In genomic region chr4:127167731-127168130, GRCm38 (mm10) we compare ENCODE assay signal across 7 mouse cellular contexts. TPM values are rescaled to one million over a fixed set of nuclear protein-coding genes. Genes with fewer than 3 reads are reported as not detected.
DNase-seq lines count a peak whose midpoint lies in the region; ATAC-seq and TF ChIP-seq lines count a peak whose summit lies in the region.

No protein-coding gene starts in this region.

- ATAC-seq in intestine, embryonic 14.5 days (replicated peaks; ENCODE audit: low FRiP score, low TSS enrichment, low read depth): no peak
- ATAC-seq in neural tube, embryonic 15.5 days (ENCODE audit: low FRiP score): no peak; the same call in 1 of the 2 replicates

- no peaks in the 10 kb centered on the region for H3K9me3 ChIP-seq in forebrain, embryonic 10.5 days
- no peaks in the 10 kb centered on the region for H3K9me3 ChIP-seq in intestine, embryonic 14.5 days (ENCODE audit: control insufficient read depth, low read length)
- no peaks in the 10 kb centered on the region for H3K9me3 ChIP-seq in neural tube, embryonic 15.5 days (replicated peaks)

- H3K36me3 ChIP-seq in forebrain, embryonic 10.5 days (replicated peaks): no peaks in the 10 kb centered on the region
- no peaks in the 10 kb centered on the region for H3K36me3 ChIP-seq in intestine, embryonic 14.5 days (ENCODE audit: control insufficient read depth, insufficient read depth, low read length)
- no peaks in the 10 kb centered on the region for H3K36me3 ChIP-seq in neural tube, embryonic 15.5 days

- DNase-seq in left cerebral cortex, adult 2 months (ENCODE audit: extremely low spot score in 1 of 2, low spot score in 2 of 2): no peak
- DNase-seq in left cerebral cortex, adult 8-10 months (ENCODE audit: low spot score in 2 of 2): no peak
- no peak for DNase-seq in forebrain, embryonic 10.5 days (ENCODE audit: extremely low spot score, low spot score)
- no peak for DNase-seq in intestine, embryonic 14.5 days (ENCODE audit: low spot score)
- DNase-seq in gastrocnemius, adult 8-10 months (ENCODE audit: low spot score in 2 of 2): no peak
- DNase-seq in right cerebral cortex, postnatal 36 days (ENCODE audit: low spot score in 2 of 2): no peak

- peak overlapping the region; percentile 99 for H3K4me2 ChIP-seq in intestine, embryonic 14.5 days (ENCODE audit: low read length)
- peak overlapping the region; percentile 91 for H3K4me2 ChIP-seq in neural tube, embryonic 15.5 days

- no peak overlapping the region for H3K9ac ChIP-seq in intestine, embryonic 14.5 days (ENCODE audit: low read length)
- peak overlapping the region; percentile 96 for H3K9ac ChIP-seq in neural tube, embryonic 15.5 days (replicated peaks)

- peaks cover 66% of the 10 kb centered on the region for H3K27me3 ChIP-seq in forebrain, embryonic 10.5 days (ENCODE audit: poor library complexity, severe bottlenecking)
- H3K27me3 ChIP-seq in intestine, embryonic 14.5 days (replicated peaks; ENCODE audit: control insufficient read depth, insufficient read depth, low read length): peaks cover 59% of the 10 kb centered on the region
- 0 out of 2 replicates have a peak, but pooled peaks cover 6% of the 10 kb centered on the region for H3K27me3 ChIP-seq in neural tube, embryonic 15.5 days (replicated peaks)

- TF ChIP-seq CTCF in left cerebral cortex, adult 2 months (IDR thresholded peaks at IDR 0.05): no peak

- intact Hi-C loops in left cerebral cortex, adult 2 months (cut with DNase I): loop anchor here (2.0 to 5.0 kb wide), 2 partner anchors 40 to 91 kb away; partner anchors contain the start of gene Zmym6

- peaks cover 26% of the 10 kb centered on the region for H3K4me1 ChIP-seq in forebrain, embryonic 10.5 days
- H3K4me1 ChIP-seq in intestine, embryonic 14.5 days (replicated peaks; ENCODE audit: control insufficient read depth, insufficient read depth, low read length): no peaks in the 10 kb centered on the region; the same call in 1 of the 2 replicates
- peaks cover 40% of the 10 kb centered on the region for H3K4me1 ChIP-seq in neural tube, embryonic 15.5 days

- WGBS in forebrain, embryonic 10.5 days: 20% methylated on average over 8 of the region's 8 CpGs
- WGBS in intestine, embryonic 14.5 days: 18% methylated on average over 8 of the region's 8 CpGs
- 15% methylated on average over 8 of the region's 8 CpGs for WGBS in neural tube, embryonic 15.5 days

- peak overlapping the region; percentile 99 for H3K27ac ChIP-seq in left cerebral cortex, adult 2 months
- no peak overlapping the region for H3K27ac ChIP-seq in forebrain, embryonic 10.5 days
- no peak overlapping the region for H3K27ac ChIP-seq in intestine, embryonic 14.5 days (ENCODE audit: low read depth)
- H3K27ac ChIP-seq in neural tube, embryonic 15.5 days (replicated peaks): peak overlapping the region; percentile 88

- peak overlapping the region; percentile 77 for H3K4me3 ChIP-seq in left cerebral cortex, adult 2 months
- peak overlapping the region; percentile 88 for H3K4me3 ChIP-seq in forebrain, embryonic 10.5 days
- no peak overlapping the region for H3K4me3 ChIP-seq in intestine, embryonic 14.5 days (ENCODE audit: low read depth, low read length)
- peak overlapping the region; percentile 89 for H3K4me3 ChIP-seq in neural tube, embryonic 15.5 days (replicated peaks)

RNA-seq across cellular contexts. Expression of gene Dlgap3, which starts 1.3 kb away (rescaled TPM):
- 100 to 1,000 TPM; 372 to 403 TPM for total RNA-seq in left cerebral cortex, adult 2 months (2021)
- total RNA-seq in left cerebral cortex, adult 8-10 months (2022): 100 to 1,000 TPM; 313 to 384 (median 344) TPM
- polyA plus RNA-seq in forebrain, embryonic 10.5 days (2016; fragmentation: Nextera tagmentation; extraction: Ambion mirVana): 1.0 and 1.2 TPM in 2 replicates
- polyA plus RNA-seq in intestine, embryonic 14.5 days (2014; fragmentation: Nextera tagmentation; extraction: Ambion mirVana): 1.5 and 1.6 TPM in 2 replicates
- 20.9 and 25.1 TPM in 2 replicates for polyA plus RNA-seq in neural tube, embryonic 15.5 days (2015; fragmentation: Nextera tagmentation; extraction: Ambion mirVana)
- total RNA-seq in gastrocnemius, adult 8-10 months (2022): under 1 TPM in 3 of 4 experiments, not detected in 1; 0.11 to 0.15 (median 0.13) TPM

RNA-seq across cellular contexts. Expression of gene Tmem35b, which starts 44.2 kb away (rescaled TPM):
- 1 to 10 TPM; 4.1 to 4.2 TPM for total RNA-seq in left cerebral cortex, adult 2 months (2021)
- total RNA-seq in left cerebral cortex, adult 8-10 months (2022): 1 to 10 TPM; 3.4 to 5.7 (median 4.2) TPM
- polyA plus RNA-seq in forebrain, embryonic 10.5 days (2016; fragmentation: Nextera tagmentation; extraction: Ambion mirVana): 13.4 and 13.5 TPM in 2 replicates
- 19.2 and 25.2 TPM in 2 replicates for polyA plus RNA-seq in intestine, embryonic 14.5 days (2014; fragmentation: Nextera tagmentation; extraction: Ambion mirVana)
- polyA plus RNA-seq in neural tube, embryonic 15.5 days (2015; fragmentation: Nextera tagmentation; extraction: Ambion mirVana): 17.7 and 18.9 TPM in 2 replicates
- total RNA-seq in gastrocnemius, adult 8-10 months (2022): 1 to 10 TPM in 3 of 4 experiments, under 1 TPM in 1; 0.70 to 1.2 (median 1.0) TPM

Comparison
In these comparisons a context has a peak if more than half of its experiments do, and no peak if none do; other contexts are left out.
1. H3K27ac ChIP-seq: peak in left cerebral cortex, adult 2 months (single experiment) and neural tube, embryonic 15.5 days (single experiment); none in forebrain, embryonic 10.5 days (single experiment) and intestine, embryonic 14.5 days (single experiment).
2. RNA of gene Dlgap3, which starts 1.3 kb away (total RNA-seq): 372 to 403 TPM in left cerebral cortex, adult 2 months and 313 to 384 TPM in left cerebral cortex, adult 8-10 months; 0.11 to 0.15 TPM in gastrocnemius, adult 8-10 months; every median in the first group is over 100 times any median in the second.